Mouse (Mus musculus) E14TG2a.4 (cell line): Measurements from ENCODE around the gene Suv39h1.
"Not testable (repeated sequence)": the region's sequence is repeated elsewhere in the genome, so short reads cannot be mapped to it uniquely, and the experiment has no call there.

Experiments
- CTCF ChIP-seq: conservative IDR thresholded peaks from 2 replicates; pipeline ENCODE4 v1.5.1; 2014; ENCODE audit warnings: low read length
- NANOG ChIP-seq: IDR thresholded peaks from 2 replicates; pipeline ENCODE4 v1.6.1; 2014; ENCODE audit warnings: borderline replicate concordance, low read length, mixed read lengths

- not testable (repeated sequence) for TF ChIP-seq CTCF, NANOG
These were observed 16.4 kb upstream of the Suv39h1 start for GRCm38 (mm10) chrX:8090954-8091347.
